Mouse (Mus musculus): Measurements from ENCODE around the gene Scgb2b20. TPM values are rescaled to one million over a fixed set of nuclear protein-coding genes. Genes with fewer than 3 reads are reported as not detected.
"Not testable (repeated sequence)": the region's sequence is repeated elsewhere in the genome, so short reads cannot be mapped to it uniquely, and the experiment has no call there.

Gene Scgb2b20
- not detected in 2 replicates for polyA plus RNA-seq (2015; fragmentation: Nextera tagmentation; extraction: Ambion mirVana)

DNA sequence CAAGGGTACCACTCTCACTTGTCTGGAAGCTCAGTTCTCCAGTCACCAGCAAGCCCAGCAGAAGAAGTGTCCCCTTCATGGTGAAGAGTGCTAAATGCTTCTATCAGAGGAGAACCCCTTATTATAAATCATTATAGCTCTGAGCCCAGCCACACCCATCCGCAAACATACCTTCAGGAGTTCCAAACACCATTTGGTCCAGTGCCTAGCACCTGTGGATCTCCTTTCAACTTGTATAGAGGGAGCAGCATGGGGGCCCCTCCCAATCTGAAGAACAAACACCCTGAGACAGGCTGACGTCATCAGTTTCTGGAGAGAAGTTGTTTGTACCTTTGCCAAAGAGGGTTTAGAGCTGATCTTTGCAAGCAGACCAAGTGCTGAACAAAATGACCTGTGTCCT lies at the start of gene Scgb2b20:
Gene Scgb2b20, minus strand, starts transcription at position 101 of the 400 bp plus-strand sequence.
- H3K27ac ChIP-seq; H3K4me3 ChIP-seq; H3K9me3 ChIP-seq (replicated peaks); H3K4me2 ChIP-seq; H3K9ac ChIP-seq; H3K36me3 ChIP-seq (ENCODE audit: poor library complexity, severe bottlenecking); H3K27me3 ChIP-seq; H3K4me1 ChIP-seq; ATAC-seq: not testable (repeated sequence)
- WGBS, result 88% methylated on average over 2 of the region's 2 CpGs

- 44% methylated on average over 1 of the region's 1 CpGs for WGBS
- H3K4me1 ChIP-seq; H3K27ac ChIP-seq; H3K4me2 ChIP-seq; H3K4me3 ChIP-seq; H3K27me3 ChIP-seq; ATAC-seq; H3K36me3 ChIP-seq (ENCODE audit: poor library complexity, severe bottlenecking); H3K9ac ChIP-seq: not testable (repeated sequence)
- H3K9me3 ChIP-seq (replicated peaks), result peaks cover 13% of the 10 kb centered on the region
Measured at GRCm38 (mm10) chr7:33409681-33410080, 43.6 kb upstream of the Scgb2b20 start.

- no peak overlapping the region for H3K27ac ChIP-seq
- H3K9me3 ChIP-seq (replicated peaks), result peaks cover 29% of the 10 kb centered on the region
- no peak overlapping the region for H3K4me3 ChIP-seq
- no peak overlapping the region for H3K9ac ChIP-seq
- ATAC-seq, result no peak
- H3K36me3 ChIP-seq (ENCODE audit: poor library complexity, severe bottlenecking), result no peaks in the 10 kb centered on the region
- no peaks in the 10 kb centered on the region for H3K27me3 ChIP-seq
- no peak overlapping the region for H3K4me2 ChIP-seq
- 73% methylated on average over 1 of the region's 1 CpGs for WGBS
- H3K4me1 ChIP-seq, result no peaks in the 10 kb centered on the region
Measured at GRCm38 (mm10) chr7:33401650-33402049, 35.5 kb upstream of the Scgb2b20 start.

- not testable (repeated sequence) for H3K27me3 ChIP-seq; H3K36me3 ChIP-seq (ENCODE audit: poor library complexity, severe bottlenecking); H3K27ac ChIP-seq; H3K9ac ChIP-seq; H3K4me3 ChIP-seq; H3K4me2 ChIP-seq; ATAC-seq; H3K4me1 ChIP-seq
- H3K9me3 ChIP-seq (replicated peaks), result peaks cover 29% of the 10 kb centered on the region
Measured at GRCm38 (mm10) chr7:33399749-33400148, 33.6 kb upstream of the Scgb2b20 start.

DNA sequence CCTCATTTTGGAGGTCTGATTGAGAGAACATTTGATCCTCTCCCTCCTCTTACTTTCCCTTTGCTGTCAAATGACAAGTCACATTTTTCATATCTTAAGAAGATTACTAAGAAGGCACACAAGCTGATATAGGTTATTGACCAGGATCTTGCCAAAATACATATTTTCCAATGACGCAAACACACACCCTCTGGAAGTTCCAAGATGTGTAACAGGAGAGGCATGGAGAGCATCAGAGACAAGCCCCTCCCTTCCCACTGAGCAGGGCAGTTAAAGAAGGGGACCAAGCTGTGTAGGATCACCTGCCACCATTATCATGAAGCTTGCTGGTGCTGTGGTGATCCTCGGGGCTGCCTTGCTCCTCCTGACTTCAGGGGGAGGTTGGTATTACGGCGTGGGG lies 6.8 kb upstream of the Scgb2b20 start, which contains the start of gene Scgb1b20:
Gene Scgb1b20, plus strand, starts transcription at position 301 of the 400 bp plus-strand sequence.
- H3K27me3 ChIP-seq; H3K4me3 ChIP-seq; H3K27ac ChIP-seq; H3K9ac ChIP-seq; ATAC-seq; H3K36me3 ChIP-seq (ENCODE audit: poor library complexity, severe bottlenecking); H3K4me1 ChIP-seq; H3K4me2 ChIP-seq: not testable (repeated sequence)
- WGBS, result 85% methylated on average over 4 of the region's 4 CpGs
- peaks cover 13% of the 10 kb centered on the region for H3K9me3 ChIP-seq (replicated peaks)

Other genes starting within 250 kb of the Scgb2b20 start
- gene Scgb2b18, start 192.5 kb downstream of the Scgb2b20 start, polyA plus RNA-seq (2015; fragmentation: Nextera tagmentation; extraction: Ambion mirVana), result not detected in 2 replicates
- not detected in 2 replicates for gene Scgb1b18, start 180.8 kb downstream of the Scgb2b20 start, polyA plus RNA-seq (2015; fragmentation: Nextera tagmentation; extraction: Ambion mirVana)
- gene Scgb2b19, start 86.0 kb downstream of the Scgb2b20 start, polyA plus RNA-seq (2015; fragmentation: Nextera tagmentation; extraction: Ambion mirVana), result not detected in 2 replicates
- not detected in 2 replicates for gene Scgb1b19, start 79.0 kb downstream of the Scgb2b20 start, polyA plus RNA-seq (2015; fragmentation: Nextera tagmentation; extraction: Ambion mirVana)
- not detected in 2 replicates for gene Scgb1b20, start 6.9 kb upstream of the Scgb2b20 start, polyA plus RNA-seq (2015; fragmentation: Nextera tagmentation; extraction: Ambion mirVana)
- gene Scgb2b21, start 154.1 kb upstream of the Scgb2b20 start, polyA plus RNA-seq (2015; fragmentation: Nextera tagmentation; extraction: Ambion mirVana), result not detected in 2 replicates

Measured in forebrain, embryonic 13.5 days (tissue).